Comparison of ENCODE assay signal across 29 mouse cellular contexts in the genomic region with DNA sequence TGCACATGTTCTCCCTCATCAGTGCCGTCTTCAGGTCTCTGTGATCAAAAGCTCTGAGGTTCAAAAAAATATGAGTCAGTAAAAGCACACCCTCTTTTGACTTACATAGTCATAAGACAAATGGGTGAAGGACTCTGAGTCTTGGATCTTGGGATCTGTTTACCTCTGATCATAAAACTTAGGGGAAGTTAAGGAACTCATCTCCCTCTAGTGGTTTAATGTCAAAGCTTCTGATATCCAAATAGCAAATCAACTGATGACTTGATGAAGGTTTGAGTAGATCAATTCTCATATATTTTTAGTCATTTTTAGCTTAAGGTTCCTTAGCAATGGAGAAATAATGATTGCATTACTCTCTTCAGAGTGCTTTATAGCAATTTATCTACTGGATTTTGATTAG.
DNase-seq lines count a peak whose midpoint lies in the region; ATAC-seq and TF ChIP-seq lines count a peak whose summit lies in the region.
"Had no signal": no experiment of that assay in that cellular context is flagged by ENCODE, and none has a peak within 500 bp of the region (broad histone marks: within the 10 kb centered on the region; RNA-seq: fewer than 3 reads in every experiment).

No protein-coding gene starts in this region.

- intact Hi-C loops in heart, postnatal 10 days (cut with DNase I): no loop called here

- H3K36me3 ChIP-seq in kidney, postnatal 0 days (ENCODE audit: insufficient read depth, low read length): no peaks in the 10 kb centered on the region
- H3K36me3 ChIP-seq in kidney, embryonic 14.5 days (ENCODE audit: control insufficient read depth, insufficient read depth, low read length): no peaks in the 10 kb centered on the region
- H3K36me3 ChIP-seq in midbrain, postnatal 0 days (ENCODE audit: insufficient read depth, low read length): no peaks in the 10 kb centered on the region
- H3K36me3 ChIP-seq in midbrain, embryonic 16.5 days (ENCODE audit: control insufficient read depth, insufficient read depth, low read length): no peaks in the 10 kb centered on the region
- no peaks in the 10 kb centered on the region for H3K36me3 ChIP-seq in MEL (ENCODE audit: control insufficient read depth in 1 of 2, insufficient read depth in 2 of 2, low read length in 2 of 2)
- H3K36me3 ChIP-seq: embryonic facial prominence, embryonic 13.5 days; forebrain, embryonic 10.5 days; forebrain, embryonic 15.5 days; heart, embryonic 10.5 days; heart, embryonic 15.5 days; hindbrain, embryonic 12.5 days; limb, embryonic 12.5 days; liver, embryonic 15.5 days; midbrain, embryonic 13.5 days; stomach, embryonic 15.5 days had no signal

- peak; percentile 45 for TF ChIP-seq CTCF in kidney, postnatal 0 days (IDR thresholded peaks at IDR 0.05; ENCODE audit: low read depth)
- peak; percentile 44 for TF ChIP-seq CTCF in midbrain, postnatal 0 days (IDR thresholded peaks at IDR 0.05)
- peak in 1 of 3 experiments; percentile 54; a peak in 2 of 6 replicates for TF ChIP-seq CTCF in MEL (IDR thresholded peaks at IDR 0.05 in 2 of 3, conservative IDR thresholded peaks at IDR 0.05 in 1 of 3; ENCODE audit: control insufficient read depth in 1 of 3, insufficient read depth in 1 of 3, low read depth in 2 of 3, low read length in 3 of 3, poor library complexity in 1 of 3, severe bottlenecking in 1 of 3)

- TF ChIP-seq RAD21 in MEL (IDR thresholded peaks at IDR 0.05; ENCODE audit: low read depth, low read length): peak; percentile 72

- H3K4me2 ChIP-seq in kidney, postnatal 0 days (ENCODE audit: low read length): no peak overlapping the region
- no peak overlapping the region for H3K4me2 ChIP-seq in kidney, embryonic 14.5 days (replicated peaks; ENCODE audit: low read depth, low read length)
- no peak overlapping the region for H3K4me2 ChIP-seq in midbrain, postnatal 0 days (ENCODE audit: low read depth, low read length, poor library complexity, severe bottlenecking)
- H3K4me2 ChIP-seq in midbrain, embryonic 16.5 days (ENCODE audit: low read length): no peak overlapping the region
- H3K4me2 ChIP-seq: embryonic facial prominence, embryonic 13.5 days; forebrain, embryonic 15.5 days; heart, embryonic 15.5 days; hindbrain, embryonic 12.5 days; limb, embryonic 12.5 days; liver, embryonic 15.5 days; midbrain, embryonic 13.5 days; stomach, embryonic 15.5 days had no signal

- WGBS in kidney, postnatal 0 days: 74% methylated on average over 1 of the region's 1 CpGs
- 86% methylated on average over 1 of the region's 1 CpGs for WGBS in kidney, embryonic 14.5 days
- WGBS in midbrain, postnatal 0 days: 83% methylated on average over 1 of the region's 1 CpGs
- 92% methylated on average over 1 of the region's 1 CpGs for WGBS in midbrain, embryonic 16.5 days

- no peak overlapping the region for H3K27ac ChIP-seq in kidney, postnatal 0 days
- H3K27ac ChIP-seq in kidney, embryonic 14.5 days (ENCODE audit: low read depth, low read length): no peak overlapping the region
- no peak overlapping the region for H3K27ac ChIP-seq in midbrain, postnatal 0 days (ENCODE audit: low read depth, low read length)
- H3K27ac ChIP-seq in midbrain, embryonic 16.5 days (ENCODE audit: low read length): no peak overlapping the region
- H3K27ac ChIP-seq in MEL (ENCODE audit: control insufficient read depth, low read depth, low read length): no peak overlapping the region
- H3K27ac ChIP-seq: embryonic facial prominence, embryonic 13.5 days; forebrain, embryonic 10.5 days; forebrain, embryonic 15.5 days; heart, embryonic 10.5 days; heart, embryonic 15.5 days; hindbrain, embryonic 12.5 days; limb, embryonic 12.5 days; liver, embryonic 15.5 days; macrophage; midbrain, embryonic 13.5 days; stomach, embryonic 15.5 days had no signal

- H3K27me3 ChIP-seq in kidney, postnatal 0 days (ENCODE audit: insufficient read depth, low read length): no peaks in the 10 kb centered on the region
- H3K27me3 ChIP-seq in kidney, embryonic 14.5 days (ENCODE audit: control insufficient read depth, insufficient read depth, low read length): no peaks in the 10 kb centered on the region
- H3K27me3 ChIP-seq in midbrain, postnatal 0 days (ENCODE audit: insufficient read depth, low read length): no peaks in the 10 kb centered on the region
- no peaks in the 10 kb centered on the region for H3K27me3 ChIP-seq in midbrain, embryonic 16.5 days (ENCODE audit: control insufficient read depth, insufficient read depth, low read depth, low read length)
- no peaks in the 10 kb centered on the region for H3K27me3 ChIP-seq in MEL (ENCODE audit: control insufficient read depth in 1 of 2, insufficient read depth in 2 of 2, low read length in 2 of 2)
- H3K27me3 ChIP-seq: CH12.LX; embryonic facial prominence, embryonic 13.5 days; forebrain, embryonic 15.5 days; heart, embryonic 15.5 days; hindbrain, embryonic 12.5 days; limb, embryonic 12.5 days; liver, embryonic 15.5 days; midbrain, embryonic 13.5 days; stomach, embryonic 15.5 days had no signal

- no peaks in the 10 kb centered on the region for H3K9me3 ChIP-seq in kidney, postnatal 0 days (replicated peaks; ENCODE audit: low read length)
- no peaks in the 10 kb centered on the region for H3K9me3 ChIP-seq in kidney, embryonic 14.5 days (ENCODE audit: control insufficient read depth, low read length)
- H3K9me3 ChIP-seq in midbrain, postnatal 0 days (ENCODE audit: low read length): no peaks in the 10 kb centered on the region
- H3K9me3 ChIP-seq in midbrain, embryonic 16.5 days (replicated peaks; ENCODE audit: control insufficient read depth, low read length, poor library complexity, severe bottlenecking): no peaks in the 10 kb centered on the region
- H3K9me3 ChIP-seq in MEL (replicated peaks; ENCODE audit: insufficient read depth, low read length): no peaks in the 10 kb centered on the region
- H3K9me3 ChIP-seq: embryonic facial prominence, embryonic 13.5 days; forebrain, embryonic 10.5 days; forebrain, embryonic 15.5 days; heart, embryonic 10.5 days; heart, embryonic 15.5 days; hindbrain, embryonic 12.5 days; limb, embryonic 12.5 days; liver, embryonic 15.5 days; midbrain, embryonic 13.5 days; stomach, embryonic 15.5 days had no signal

- peak; percentile 11 for DNase-seq in kidney, postnatal 0 days (ENCODE audit: low spot score)
- no peak for DNase-seq in midbrain, postnatal 0 days (ENCODE audit: low spot score)
- DNase-seq in MEL (ENCODE audit: low read depth, low spot score): peak; percentile 35
- DNase-seq in heart, adult 18-20 months: no peak
- no peak for DNase-seq in heart, postnatal 10 days
- DNase-seq: adrenal gland, postnatal 25 days; cerebellum, adult 18-20 months; cerebellum, postnatal 10 days; gastrocnemius, postnatal 14 days; heart, postnatal 36 days; kidney, adult 18-20 months; kidney, postnatal 4 days; lung, postnatal 10 days; right cerebral cortex, postnatal 14 days; thymus, postnatal 14 days had no signal

- no peak overlapping the region for H3K9ac ChIP-seq in kidney, postnatal 0 days (ENCODE audit: low read depth, low read length)
- no peak overlapping the region for H3K9ac ChIP-seq in kidney, embryonic 14.5 days (ENCODE audit: low read depth, low read length)
- no peak overlapping the region for H3K9ac ChIP-seq in midbrain, postnatal 0 days (replicated peaks; ENCODE audit: low read length, poor library complexity, severe bottlenecking)
- no peak overlapping the region for H3K9ac ChIP-seq in midbrain, embryonic 16.5 days (ENCODE audit: low read depth, low read length)
- no peak overlapping the region for H3K9ac ChIP-seq in MEL (ENCODE audit: control insufficient read depth, low read depth, low read length, poor library complexity, severe bottlenecking)
- H3K9ac ChIP-seq: embryonic facial prominence, embryonic 13.5 days; forebrain, embryonic 15.5 days; heart, embryonic 15.5 days; hindbrain, embryonic 12.5 days; limb, embryonic 12.5 days; liver, embryonic 15.5 days; midbrain, embryonic 13.5 days; stomach, embryonic 15.5 days had no signal

- no peak overlapping the region for H3K4me3 ChIP-seq in kidney, postnatal 0 days (replicated peaks; ENCODE audit: low read depth, low read length)
- no peak overlapping the region for H3K4me3 ChIP-seq in kidney, embryonic 14.5 days (ENCODE audit: low read length)
- no peak overlapping the region for H3K4me3 ChIP-seq in midbrain, postnatal 0 days (ENCODE audit: low read depth, low read length)
- no peak overlapping the region for H3K4me3 ChIP-seq in midbrain, embryonic 16.5 days (ENCODE audit: low read depth, low read length)
- no peak overlapping the region for H3K4me3 ChIP-seq in MEL (ENCODE audit: control insufficient read depth in 1 of 2, insufficient read depth in 1 of 2, low read depth in 2 of 2, low read length in 2 of 2)
- H3K4me3 ChIP-seq: embryonic facial prominence, embryonic 13.5 days; forebrain, embryonic 10.5 days; forebrain, embryonic 15.5 days; heart, embryonic 10.5 days; heart, embryonic 15.5 days; hindbrain, embryonic 12.5 days; limb, embryonic 12.5 days; liver, embryonic 15.5 days; midbrain, embryonic 13.5 days; stomach, embryonic 15.5 days had no signal

- H3K79me2 ChIP-seq in MEL (ENCODE audit: control insufficient read depth, insufficient read depth, low read length, poor library complexity): no peaks in the 10 kb centered on the region

- no peak for TF ChIP-seq POLR2A in MEL (IDR thresholded peaks at IDR 0.05; ENCODE audit: control insufficient read depth in 1 of 2, insufficient read depth in 1 of 2, low read depth in 1 of 2, low read length in 2 of 2, poor library complexity in 1 of 2)

- no peak for ATAC-seq in kidney, postnatal 0 days (replicated peaks; ENCODE audit: low FRiP score, low read depth)
- no peak for ATAC-seq in kidney, embryonic 14.5 days (ENCODE audit: low FRiP score, low TSS enrichment)
- ATAC-seq in midbrain, postnatal 0 days (ENCODE audit: low FRiP score): no peak
- no peak for ATAC-seq in midbrain, embryonic 16.5 days
- ATAC-seq: forebrain, embryonic 15.5 days; midbrain, embryonic 13.5 days had no signal

- H3K4me1 ChIP-seq in kidney, postnatal 0 days (replicated peaks; ENCODE audit: insufficient read depth, low read length): no peaks in the 10 kb centered on the region
- no peaks in the 10 kb centered on the region for H3K4me1 ChIP-seq in kidney, embryonic 14.5 days (ENCODE audit: control insufficient read depth, insufficient read depth, low read length)
- no peaks in the 10 kb centered on the region for H3K4me1 ChIP-seq in midbrain, postnatal 0 days (ENCODE audit: insufficient read depth, low read length)
- no peaks in the 10 kb centered on the region for H3K4me1 ChIP-seq in midbrain, embryonic 16.5 days (ENCODE audit: control insufficient read depth, insufficient read depth, low read length)
- no peaks in the 10 kb centered on the region for H3K4me1 ChIP-seq in MEL (ENCODE audit: control insufficient read depth in 1 of 2, insufficient read depth in 2 of 2, low read length in 2 of 2)
- H3K4me1 ChIP-seq: embryonic facial prominence, embryonic 13.5 days; forebrain, embryonic 10.5 days; forebrain, embryonic 15.5 days; heart, embryonic 10.5 days; heart, embryonic 15.5 days; hindbrain, embryonic 12.5 days; limb, embryonic 12.5 days; liver, embryonic 15.5 days; midbrain, embryonic 13.5 days; stomach, embryonic 15.5 days had no signal

- TF ChIP-seq EP300 in MEL (IDR thresholded peaks at IDR 0.05; ENCODE audit: low read depth in 1 of 2, low read length in 2 of 2): no peak

TF ChIP-seq in MEL, 35 proteins besides CTCF, POLR2A, EP300 and RAD21 (continues in another document):
- TF ChIP-seq ELF1 (IDR thresholded peaks at IDR 0.05; ENCODE audit: low read depth, low read length) (no peak), ZC3H11A (IDR thresholded peaks at IDR 0.05; ENCODE audit: low read depth, low read length) (peak; percentile 41; the same call in 1 of the 2 replicates)

Comparison
In these comparisons a context has a peak if more than half of its experiments do, and no peak if none do; other contexts are left out.
1. DNase-seq: peak in kidney, postnatal 0 days (single experiment) and MEL (single experiment); none in midbrain, postnatal 0 days (single experiment), heart, adult 18-20 months (0 of 2) and heart, postnatal 10 days (0 of 2).